Mouse (Mus musculus): ENCODE results near the gene Klhdc9. TPM values are rescaled to one million over a fixed set of nuclear protein-coding genes. Genes with fewer than 3 reads are reported as not detected.
"Not testable (repeated sequence)": the region's sequence is repeated elsewhere in the genome, so short reads cannot be mapped to it uniquely, and the experiment has no call there.

Gene Klhdc9
- polyA plus RNA-seq, 1 experiment from 2014 or later: 0.63 TPM

- no peaks in the 10 kb centered on the region for H3K9me3 ChIP-seq (replicated peaks)
- 1% methylated on average over 60 of the region's 61 CpGs for WGBS
- peaks cover 41% of the 10 kb centered on the region for H3K4me1 ChIP-seq (replicated peaks)
- H3K4me2 ChIP-seq: peak overlapping the region; percentile 70
- H3K27me3 ChIP-seq: no peaks in the 10 kb centered on the region
- peak; percentile 89 for ATAC-seq (replicated peaks; ENCODE audit: insufficient number of reproducible peaks, insufficient read depth, low FRiP score, low read depth)
- H3K4me3 ChIP-seq: peak overlapping the region; percentile 92
- H3K27ac ChIP-seq: peak overlapping the region; percentile 100
- peak overlapping the region; percentile 97 for H3K9ac ChIP-seq
- H3K36me3 ChIP-seq: 0 out of 2 replicates have a peak, but pooled peaks cover 3% of the 10 kb centered on the region
These were observed 31.0 kb downstream of the Klhdc9 start for GRCm38 (mm10) chr1:171329433-171330215.

- under 1% methylated on average over 48 of the region's 48 CpGs for WGBS
- peak within 1 kb of the TSS; percentile 92 for H3K4me3 ChIP-seq
- ATAC-seq (replicated peaks; ENCODE audit: insufficient number of reproducible peaks, insufficient read depth, low FRiP score, low read depth): peak; percentile 92
These were observed 31.7 kb downstream of the Klhdc9 start, which contains the start of gene Dedd for GRCm38 (mm10) chr1:171328839-171329432. Dedd (plus strand) TSS chr1:171329145.

GRCm38 (mm10) chr1:171328244-171328643, 32.4 kb downstream of the Klhdc9 start:
- Histone ChIP-seq H3K4me2 (peak overlapping the region; percentile 70), H3K9ac (peak overlapping the region; percentile 97), H3K4me3 (peak overlapping the region; percentile 92), H3K36me3 (0 out of 2 replicates have a peak, but pooled peaks cover under 1% of the 10 kb centered on the region), H3K4me1 (replicated peaks) (peaks cover 36% of the 10 kb centered on the region), H3K27me3 (no peaks in the 10 kb centered on the region), H3K27ac (peak overlapping the region; percentile 100), H3K9me3 (replicated peaks) (no peaks in the 10 kb centered on the region)
- WGBS: 20% methylated on average over 9 of the region's 9 CpGs
- ATAC-seq (replicated peaks; ENCODE audit: insufficient number of reproducible peaks, insufficient read depth, low FRiP score, low read depth): no peak

More at GRCm38 (mm10) chr1:171328839-171329432, 31.7 kb downstream of the Klhdc9 start, which contains the start of gene Dedd:
- H3K27ac ChIP-seq: peak within 1 kb of the TSS; percentile 100
- H3K4me1 ChIP-seq (replicated peaks): peaks cover 41% of the 10 kb centered on the region
- H3K36me3 ChIP-seq: 0 out of 2 replicates have a peak, but pooled peaks cover 3% of the 10 kb centered on the region
- peak within 1 kb of the TSS; percentile 70 for H3K4me2 ChIP-seq
- no peaks in the 10 kb centered on the region for H3K9me3 ChIP-seq (replicated peaks)
- no peaks in the 10 kb centered on the region for H3K27me3 ChIP-seq
- H3K9ac ChIP-seq: peak within 1 kb of the TSS; percentile 97

GRCm38 (mm10) chr1:171326588-171326987, 34.0 kb downstream of the Klhdc9 start:
- not testable (repeated sequence) for H3K4me3 ChIP-seq; H3K36me3 ChIP-seq; H3K4me2 ChIP-seq; ATAC-seq (replicated peaks; ENCODE audit: insufficient number of reproducible peaks, insufficient read depth, low FRiP score, low read depth); H3K9me3 ChIP-seq (replicated peaks); H3K27ac ChIP-seq; H3K9ac ChIP-seq; H3K27me3 ChIP-seq
- WGBS: 77% methylated on average over 4 of the region's 4 CpGs
- peaks cover 24% of the 10 kb centered on the region for H3K4me1 ChIP-seq (replicated peaks)

GRCm38 (mm10) chr1:171325571-171325970, 35.0 kb downstream of the Klhdc9 start:
- no peaks in the 10 kb centered on the region for H3K9me3 ChIP-seq (replicated peaks)
- no peak overlapping the region for H3K4me2 ChIP-seq
- H3K4me1 ChIP-seq (replicated peaks): peaks cover 15% of the 10 kb centered on the region
- no peak for ATAC-seq (replicated peaks; ENCODE audit: insufficient number of reproducible peaks, insufficient read depth, low FRiP score, low read depth)
- H3K4me3 ChIP-seq: no peak overlapping the region
- no peaks in the 10 kb centered on the region for H3K27me3 ChIP-seq
- H3K9ac ChIP-seq: no peak overlapping the region
- WGBS: 66% methylated on average over 2 of the region's 2 CpGs
- no peaks in the 10 kb centered on the region for H3K36me3 ChIP-seq
- H3K27ac ChIP-seq: no peak overlapping the region

GRCm38 (mm10) chr1:171322012-171322411, 38.6 kb downstream of the Klhdc9 start:
- Histone ChIP-seq H3K4me3 (no peak overlapping the region), H3K9me3 (replicated peaks) (no peaks in the 10 kb centered on the region), H3K27ac (no peak overlapping the region), H3K9ac (no peak overlapping the region), H3K4me2 (no peak overlapping the region), H3K27me3 (no peaks in the 10 kb centered on the region), H3K36me3 (no peaks in the 10 kb centered on the region), H3K4me1 (replicated peaks) (0 out of 2 replicates have a peak, but pooled peaks cover 3% of the 10 kb centered on the region)
- WGBS: 81% methylated on average over 1 of the region's 1 CpGs
- no peak; the same call in 1 of the 2 replicates for ATAC-seq (replicated peaks; ENCODE audit: insufficient number of reproducible peaks, insufficient read depth, low FRiP score, low read depth)

GRCm38 (mm10) chr1:171321415-171321814, 39.2 kb downstream of the Klhdc9 start:
- H3K27me3 ChIP-seq: no peaks in the 10 kb centered on the region
- no peak for ATAC-seq (replicated peaks; ENCODE audit: insufficient number of reproducible peaks, insufficient read depth, low FRiP score, low read depth)
- no peak overlapping the region for H3K4me3 ChIP-seq
- H3K9me3 ChIP-seq (replicated peaks): no peaks in the 10 kb centered on the region
- H3K27ac ChIP-seq: no peak overlapping the region
- no peak overlapping the region for H3K4me2 ChIP-seq
- no peak overlapping the region for H3K9ac ChIP-seq
- H3K4me1 ChIP-seq (replicated peaks): 0 out of 2 replicates have a peak, but pooled peaks cover 3% of the 10 kb centered on the region
- no peaks in the 10 kb centered on the region for H3K36me3 ChIP-seq

- H3K4me1 ChIP-seq (replicated peaks): 0 out of 2 replicates have a peak, but pooled peaks cover 3% of the 10 kb centered on the region
- H3K27ac ChIP-seq: no peak overlapping the region
- H3K4me2 ChIP-seq: peak overlapping the region; percentile 42
- H3K9ac ChIP-seq: 0 out of 2 replicates have a peak overlapping the region, but pooled peaks have one; percentile 34
- 22% methylated on average over 5 of the region's 5 CpGs for WGBS
- H3K9me3 ChIP-seq (replicated peaks): no peaks in the 10 kb centered on the region
- H3K4me3 ChIP-seq: peak overlapping the region; percentile 33
- no peak for ATAC-seq (replicated peaks; ENCODE audit: insufficient number of reproducible peaks, insufficient read depth, low FRiP score, low read depth)
- H3K36me3 ChIP-seq: no peaks in the 10 kb centered on the region
- H3K27me3 ChIP-seq: no peaks in the 10 kb centered on the region
These were observed 40.4 kb downstream of the Klhdc9 start for GRCm38 (mm10) chr1:171320151-171320550.

- Histone ChIP-seq H3K36me3 (no peaks in the 10 kb centered on the region), H3K9ac (0 out of 2 replicates have a peak overlapping the region, but pooled peaks have one; percentile 34), H3K4me2 (peak overlapping the region; percentile 42), H3K27ac (no peak overlapping the region), H3K9me3 (replicated peaks) (no peaks in the 10 kb centered on the region), H3K27me3 (no peaks in the 10 kb centered on the region), H3K4me1 (replicated peaks) (0 out of 2 replicates have a peak, but pooled peaks cover 3% of the 10 kb centered on the region), H3K4me3 (peak overlapping the region; percentile 33)
- no peak for ATAC-seq (replicated peaks; ENCODE audit: insufficient number of reproducible peaks, insufficient read depth, low FRiP score, low read depth)
- WGBS: 17% methylated on average over 7 of the region's 7 CpGs
These were observed 40.9 kb downstream of the Klhdc9 start for GRCm38 (mm10) chr1:171319748-171320147.

GRCm38 (mm10) chr1:171309321-171309720, 51.3 kb downstream of the Klhdc9 start:
- H3K9me3 ChIP-seq (replicated peaks): no peaks in the 10 kb centered on the region
- no peak overlapping the region for H3K9ac ChIP-seq
- no peaks in the 10 kb centered on the region for H3K27me3 ChIP-seq
- WGBS: 66% methylated on average over 2 of the region's 2 CpGs
- H3K4me3 ChIP-seq: no peak overlapping the region
- no peak overlapping the region for H3K27ac ChIP-seq
- no peak for ATAC-seq (replicated peaks; ENCODE audit: insufficient number of reproducible peaks, insufficient read depth, low FRiP score, low read depth)
- H3K4me2 ChIP-seq: no peak overlapping the region
- no peaks in the 10 kb centered on the region for H3K36me3 ChIP-seq
- no peaks in the 10 kb centered on the region; the same call in 1 of the 2 replicates for H3K4me1 ChIP-seq (replicated peaks)

All from heart, embryonic 15.5 days (tissue).